Mouse (Mus musculus): ENCODE measurements around the gene Slc30a7. TPM values are rescaled to one million over a fixed set of nuclear protein-coding genes. Genes with fewer than 3 reads are reported as not detected.

The Slc30a7 gene
- polyA plus RNA-seq, 2 experiments = 5.4 to 11.3 TPM

- H3K27ac ChIP-seq = no peak overlapping the region
- ATAC-seq (ENCODE audit: insufficient read depth) (no peak), DNase-seq (ENCODE audit: low read depth in 3 of 3, low spot score in 3 of 3) (no peak)
- no peaks in the 10 kb centered on the region for H3K9me3 ChIP-seq (ENCODE audit: control insufficient read depth, low read length)
- no peaks in the 10 kb centered on the region for H3K27me3 ChIP-seq (ENCODE audit: control insufficient read depth, insufficient read depth, low read length)
- TF ChIP-seq EP300 (IDR thresholded peaks at IDR 0.05; ENCODE audit: low read depth) (no peak), CTCF (IDR thresholded peaks at IDR 0.05; ENCODE audit: low read depth) (no peak)
- no peaks in the 10 kb centered on the region for H3K4me1 ChIP-seq (replicated peaks; ENCODE audit: control insufficient read depth in 2 of 2, insufficient read depth in 2 of 2, low read length in 1 of 2)
- no peak overlapping the region for H3K9ac ChIP-seq (replicated peaks)
- no peak overlapping the region for H3K4me2 ChIP-seq (ENCODE audit: low read depth)
- H3K4me3 ChIP-seq (ENCODE audit: insufficient read depth in 1 of 2, low read depth in 2 of 2, low read length in 2 of 2) = no peak overlapping the region
- WGBS (ENCODE audit: insufficient replicate concordance) = 81% methylated on average over 7 of the region's 7 CpGs
- no peaks in the 10 kb centered on the region for H3K36me3 ChIP-seq (replicated peaks; ENCODE audit: control insufficient read depth, insufficient read depth, low read depth)
Observed at GRCm38 (mm10) chr3:115957223-115957622, 50.0 kb downstream of the Slc30a7 start.

DNA sequence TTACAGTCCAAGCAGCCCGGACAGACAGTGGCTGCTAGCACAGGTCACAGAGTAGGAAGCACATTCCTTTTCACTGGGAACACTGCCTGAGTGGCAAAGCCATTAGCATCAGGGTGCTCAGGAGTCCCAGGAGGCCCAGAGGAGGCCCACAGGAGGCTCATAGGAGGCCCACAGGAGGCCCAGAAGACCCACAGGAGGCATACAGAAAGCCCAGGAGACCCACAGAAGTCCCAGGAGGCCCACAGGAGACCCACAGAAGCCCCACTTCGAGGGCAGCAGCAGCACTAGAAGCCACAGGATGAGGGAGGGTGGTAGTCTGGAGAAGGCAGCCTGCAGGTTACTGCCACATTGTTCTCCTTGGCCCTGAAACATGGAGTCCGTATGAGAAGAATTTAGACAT, 54.1 kb downstream of the Slc30a7 start:
- DNase-seq (ENCODE audit: low read depth in 3 of 3, low spot score in 3 of 3) = no peak
- H3K36me3 ChIP-seq (replicated peaks; ENCODE audit: control insufficient read depth, insufficient read depth, low read depth) = no peaks in the 10 kb centered on the region
- no peaks in the 10 kb centered on the region for H3K9me3 ChIP-seq (ENCODE audit: control insufficient read depth, low read length)
- H3K9ac ChIP-seq (replicated peaks) = no peak overlapping the region
- no peak overlapping the region for H3K27ac ChIP-seq
- no peak overlapping the region for H3K4me2 ChIP-seq (ENCODE audit: low read depth)
- H3K4me1 ChIP-seq (replicated peaks; ENCODE audit: control insufficient read depth in 2 of 2, insufficient read depth in 2 of 2, low read length in 1 of 2) = peaks cover 0 to 11% of the 10 kb centered on the region in 2 experiments; a peak in 2 of 4 replicates
- no peaks in the 10 kb centered on the region for H3K27me3 ChIP-seq (ENCODE audit: control insufficient read depth, insufficient read depth, low read length)
- no peak for ATAC-seq (ENCODE audit: insufficient read depth)
- TF ChIP-seq EP300 (IDR thresholded peaks at IDR 0.05; ENCODE audit: low read depth) = no peak
- TF ChIP-seq CTCF (IDR thresholded peaks at IDR 0.05; ENCODE audit: low read depth) = no peak
- H3K4me3 ChIP-seq (ENCODE audit: insufficient read depth in 1 of 2, low read depth in 2 of 2, low read length in 2 of 2) = no peak overlapping the region
- WGBS (ENCODE audit: insufficient replicate concordance) = 66% methylated on average over 3 of the region's 3 CpGs

DNA sequence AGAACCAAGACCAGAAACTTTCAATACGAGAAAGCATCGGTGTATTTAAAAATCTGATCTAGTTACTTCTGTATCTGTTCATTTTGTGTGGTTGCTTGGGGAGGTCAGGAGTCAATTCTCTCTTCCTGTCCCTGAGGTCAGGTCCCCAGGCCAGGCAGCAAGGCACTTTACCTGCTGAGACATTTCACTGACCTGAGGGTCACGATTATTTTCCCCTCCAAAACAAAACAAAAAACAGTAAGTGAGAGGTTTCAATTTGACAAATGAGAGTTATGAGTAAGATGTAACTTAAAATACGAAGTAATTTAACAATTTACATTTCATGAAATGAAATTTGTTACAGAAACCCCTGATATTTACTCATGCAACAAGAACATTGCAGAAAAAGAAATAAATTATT, 54.9 kb downstream of the Slc30a7 start:
- TF ChIP-seq EP300 (IDR thresholded peaks at IDR 0.05; ENCODE audit: low read depth) (no peak), CTCF (IDR thresholded peaks at IDR 0.05; ENCODE audit: low read depth) (no peak)
- Histone ChIP-seq H3K4me2 (ENCODE audit: low read depth) (no peak overlapping the region), H3K27ac (no peak overlapping the region), H3K4me3 (ENCODE audit: insufficient read depth in 1 of 2, low read depth in 2 of 2, low read length in 2 of 2) (no peak overlapping the region), H3K36me3 (replicated peaks; ENCODE audit: control insufficient read depth, insufficient read depth, low read depth) (no peaks in the 10 kb centered on the region), H3K27me3 (ENCODE audit: control insufficient read depth, insufficient read depth, low read length) (no peaks in the 10 kb centered on the region), H3K9me3 (ENCODE audit: control insufficient read depth, low read length) (no peaks in the 10 kb centered on the region), H3K4me1 (replicated peaks; ENCODE audit: control insufficient read depth in 2 of 2, insufficient read depth in 2 of 2, low read length in 1 of 2) (peaks cover 0 to 11% of the 10 kb centered on the region in 2 experiments; a peak in 2 of 4 replicates), H3K9ac (replicated peaks) (no peak overlapping the region)
- no peak for ATAC-seq (ENCODE audit: insufficient read depth)
- DNase-seq (ENCODE audit: low read depth in 3 of 3, low spot score in 3 of 3) = no peak
- WGBS (ENCODE audit: insufficient replicate concordance) = 72% methylated on average over 4 of the region's 4 CpGs

DNA sequence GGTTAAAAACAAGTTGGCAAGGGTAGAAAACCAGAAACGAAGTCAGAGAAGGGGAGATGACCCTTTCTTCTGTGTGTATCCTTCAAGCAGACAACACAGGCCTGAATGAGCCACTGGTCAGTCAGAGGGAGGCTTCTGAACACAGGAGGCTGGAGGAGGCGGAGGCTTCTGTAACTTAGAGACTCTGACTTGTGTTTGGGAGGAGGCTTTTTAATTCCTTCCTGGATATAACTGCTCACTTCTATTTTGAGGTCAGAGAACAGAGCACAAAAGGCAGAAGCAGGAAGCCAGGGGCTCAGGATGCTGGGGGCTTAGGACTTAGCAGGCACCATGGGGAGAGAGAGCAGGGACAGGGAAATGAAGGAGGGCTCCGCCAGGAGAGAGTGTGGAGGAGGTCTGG, 56.0 kb downstream of the Slc30a7 start:
- no peak overlapping the region for H3K4me3 ChIP-seq (ENCODE audit: insufficient read depth in 1 of 2, low read depth in 2 of 2, low read length in 2 of 2)
- no peak for DNase-seq (ENCODE audit: low read depth in 3 of 3, low spot score in 3 of 3)
- no peak for ATAC-seq (ENCODE audit: insufficient read depth)
- H3K27ac ChIP-seq = no peak overlapping the region
- no peaks in the 10 kb centered on the region for H3K27me3 ChIP-seq (ENCODE audit: control insufficient read depth, insufficient read depth, low read length)
- TF ChIP-seq CTCF (IDR thresholded peaks at IDR 0.05; ENCODE audit: low read depth) (no peak), EP300 (IDR thresholded peaks at IDR 0.05; ENCODE audit: low read depth) (no peak)
- no peak overlapping the region for H3K4me2 ChIP-seq (ENCODE audit: low read depth)
- H3K9me3 ChIP-seq (ENCODE audit: control insufficient read depth, low read length) = no peaks in the 10 kb centered on the region
- H3K36me3 ChIP-seq (replicated peaks; ENCODE audit: control insufficient read depth, insufficient read depth, low read depth) = no peaks in the 10 kb centered on the region
- peaks cover 0 to 12% of the 10 kb centered on the region in 2 experiments; a peak in 2 of 4 replicates for H3K4me1 ChIP-seq (replicated peaks; ENCODE audit: control insufficient read depth in 2 of 2, insufficient read depth in 2 of 2, low read length in 1 of 2)
- no peak overlapping the region for H3K9ac ChIP-seq (replicated peaks)
- 71% methylated on average over 3 of the region's 3 CpGs for WGBS (ENCODE audit: insufficient replicate concordance)

GRCm38 (mm10) chr3:115949921-115950877, 57.0 kb downstream of the Slc30a7 start:
- no peaks in the 10 kb centered on the region for H3K9me3 ChIP-seq (ENCODE audit: control insufficient read depth, low read length)
- TF ChIP-seq EP300 (IDR thresholded peaks at IDR 0.05; ENCODE audit: low read depth) (no peak), CTCF (IDR thresholded peaks at IDR 0.05; ENCODE audit: low read depth) (no peak)
- 76% methylated on average over 6 of the region's 6 CpGs for WGBS (ENCODE audit: insufficient replicate concordance)
- DNase-seq (ENCODE audit: low read depth in 3 of 3, low spot score in 3 of 3) (no peak), ATAC-seq (ENCODE audit: insufficient read depth) (peak; percentile 60; the same call in 1 of the 2 replicates)
- H3K27me3 ChIP-seq (ENCODE audit: control insufficient read depth, insufficient read depth, low read length) = no peaks in the 10 kb centered on the region
- H3K4me1 ChIP-seq (replicated peaks; ENCODE audit: control insufficient read depth in 2 of 2, insufficient read depth in 2 of 2, low read length in 1 of 2) = peaks cover 0 to 12% of the 10 kb centered on the region in 2 experiments; a peak in 2 of 4 replicates
- H3K36me3 ChIP-seq (replicated peaks; ENCODE audit: control insufficient read depth, insufficient read depth, low read depth) = no peaks in the 10 kb centered on the region
- no peak overlapping the region for H3K4me3 ChIP-seq (ENCODE audit: insufficient read depth in 1 of 2, low read depth in 2 of 2, low read length in 2 of 2)
- no peak overlapping the region for H3K4me2 ChIP-seq (ENCODE audit: low read depth)
- H3K9ac ChIP-seq (replicated peaks) = no peak overlapping the region
- no peak overlapping the region for H3K27ac ChIP-seq
